Mouse (Mus musculus): ENCODE data around the gene Saa3. TPM values are rescaled to one million over a fixed set of nuclear protein-coding genes. Genes with fewer than 3 reads are reported as not detected.
"Not testable (repeated sequence)": the region's sequence is repeated elsewhere in the genome, so short reads cannot be mapped to it uniquely, and the experiment has no call there.

The Saa3 gene
- total RNA-seq, 1 experiment from 2014 or later, result not detected

DNA sequence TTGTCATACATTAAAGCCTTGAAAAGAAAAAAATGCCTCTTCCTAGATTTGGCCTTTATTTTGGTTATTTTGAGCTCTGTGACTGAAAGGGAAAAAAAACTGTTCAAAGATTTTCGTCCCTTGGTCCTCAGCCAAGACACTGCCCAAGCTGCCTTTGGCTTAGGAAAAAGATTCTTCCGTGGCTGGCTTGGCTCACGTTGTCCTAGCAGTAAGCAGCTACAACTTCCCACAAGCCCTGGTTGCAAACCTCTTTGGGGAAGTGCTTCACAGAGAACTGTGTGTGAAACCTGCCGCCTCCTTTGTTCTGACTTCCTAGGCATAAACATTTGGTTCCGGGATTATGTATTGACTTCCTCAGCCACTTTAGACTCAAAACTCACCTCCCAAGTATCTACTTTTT, 1.4 kb upstream of the Saa3 start:
- peak; percentile 19 for ATAC-seq (replicated peaks; ENCODE audit: low read depth, poor library complexity, severe bottlenecking)

- no peak; the same call in 1 of the 2 replicates for ATAC-seq (replicated peaks; ENCODE audit: low read depth, poor library complexity, severe bottlenecking)
Measured at GRCm38 (mm10) chr7:46714518-46714917, 982 bp downstream of the Saa3 start.

DNA sequence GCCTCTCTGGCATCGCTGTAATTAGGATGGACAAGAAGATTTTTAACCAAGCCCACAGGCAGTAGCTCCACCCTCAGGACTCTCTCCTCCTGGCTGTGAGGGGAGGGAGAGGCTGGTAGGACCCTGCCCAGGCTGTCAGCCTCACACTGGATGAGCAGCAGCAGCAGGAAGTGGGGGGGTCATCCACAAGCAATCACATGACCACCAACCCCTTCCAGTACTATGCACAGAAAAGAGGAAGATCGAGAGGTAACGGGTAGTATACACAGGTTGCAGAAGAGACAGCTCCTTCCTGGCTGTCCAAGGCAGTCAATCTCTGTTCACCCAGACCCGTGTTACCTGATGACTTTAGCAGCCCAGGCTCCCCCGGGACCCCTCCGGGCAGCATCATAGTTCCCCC, 3.2 kb downstream of the Saa3 start:
- peak; percentile 74 for ATAC-seq (replicated peaks; ENCODE audit: low read depth, poor library complexity, severe bottlenecking)

DNA sequence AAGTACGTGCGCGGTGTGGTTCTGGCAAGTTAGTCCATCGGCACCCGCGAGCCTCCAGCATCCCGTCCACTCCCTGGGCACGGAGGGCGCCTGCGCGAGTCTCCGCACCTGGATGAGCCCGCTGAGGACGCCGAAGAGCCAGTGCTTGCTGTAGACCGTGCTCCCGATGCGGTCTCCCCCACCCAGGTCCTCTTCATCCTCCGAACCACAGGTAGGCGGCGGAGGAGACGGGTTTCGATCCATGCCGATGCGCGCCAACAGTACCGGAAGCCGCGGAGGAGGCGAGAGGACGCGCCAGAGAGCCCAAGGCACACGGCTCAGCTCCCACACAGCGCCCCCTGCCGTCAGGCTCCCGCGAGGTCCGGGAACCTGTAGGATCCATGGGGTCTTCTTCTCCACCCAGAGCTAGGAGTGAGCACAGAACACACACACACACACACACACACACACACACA, 5.1 kb downstream of the Saa3 start, which contains the start of gene Saal1:
TSS of gene Saal1 (minus strand) at position 291 of the 455 bp plus-strand sequence.
- ATAC-seq (replicated peaks; ENCODE audit: low read depth, poor library complexity, severe bottlenecking), result peak; percentile 85

DNA sequence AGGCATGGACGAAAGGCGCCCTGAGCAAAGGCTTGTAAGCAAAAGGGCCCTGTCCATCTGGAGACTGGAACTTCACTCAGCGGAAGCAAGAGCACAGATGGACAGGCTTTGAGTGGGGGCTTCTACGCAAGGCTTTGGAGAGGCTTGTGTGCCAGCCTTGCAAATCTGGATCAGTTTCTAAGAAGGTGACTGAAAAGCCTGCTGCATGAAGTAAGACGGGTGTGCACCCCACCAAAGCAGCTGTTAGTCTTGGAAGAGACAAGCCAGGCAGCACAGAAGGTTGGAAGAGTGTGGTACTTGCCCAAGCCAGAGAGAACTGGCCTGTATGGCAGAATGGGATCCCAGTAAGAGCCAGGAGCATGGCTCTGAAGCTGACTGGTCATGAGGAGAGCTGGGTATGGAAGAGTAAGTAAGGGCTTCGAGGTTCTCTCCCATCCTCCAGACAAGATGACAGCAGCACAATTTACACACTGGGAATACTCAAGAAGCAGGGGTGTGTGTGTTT, 14.9 kb downstream of the Saa3 start:
- no peak for ATAC-seq (replicated peaks; ENCODE audit: low read depth, poor library complexity, severe bottlenecking)

GRCm38 (mm10) chr7:46696754-46697153, 18.7 kb downstream of the Saa3 start:
- peak; percentile 54 for ATAC-seq (replicated peaks; ENCODE audit: low read depth, poor library complexity, severe bottlenecking)

DNA sequence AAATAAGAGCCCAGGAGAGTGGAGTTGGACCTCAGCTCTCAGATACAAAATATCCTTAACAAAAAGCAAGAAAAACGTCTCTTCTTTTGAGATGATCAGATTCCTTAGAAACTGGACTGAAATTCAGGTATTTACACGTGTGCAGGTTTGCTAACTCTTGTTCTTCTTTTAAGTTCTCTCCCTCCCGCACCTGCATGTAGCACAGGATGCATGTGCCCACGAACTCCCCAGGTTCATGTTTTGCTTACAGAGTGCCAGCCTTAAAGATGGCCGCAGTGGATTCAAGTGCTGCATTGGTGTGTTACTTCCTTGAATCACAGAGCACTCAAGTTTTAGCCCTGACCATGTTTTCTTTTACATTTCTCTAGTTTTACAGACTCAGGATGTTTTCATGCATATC, 28.7 kb downstream of the Saa3 start:
- ATAC-seq (replicated peaks; ENCODE audit: low read depth, poor library complexity, severe bottlenecking), result no peak

GRCm38 (mm10) chr7:46680732-46681131, 34.8 kb downstream of the Saa3 start:
- ATAC-seq (replicated peaks; ENCODE audit: low read depth, poor library complexity, severe bottlenecking), result no peak

DNA sequence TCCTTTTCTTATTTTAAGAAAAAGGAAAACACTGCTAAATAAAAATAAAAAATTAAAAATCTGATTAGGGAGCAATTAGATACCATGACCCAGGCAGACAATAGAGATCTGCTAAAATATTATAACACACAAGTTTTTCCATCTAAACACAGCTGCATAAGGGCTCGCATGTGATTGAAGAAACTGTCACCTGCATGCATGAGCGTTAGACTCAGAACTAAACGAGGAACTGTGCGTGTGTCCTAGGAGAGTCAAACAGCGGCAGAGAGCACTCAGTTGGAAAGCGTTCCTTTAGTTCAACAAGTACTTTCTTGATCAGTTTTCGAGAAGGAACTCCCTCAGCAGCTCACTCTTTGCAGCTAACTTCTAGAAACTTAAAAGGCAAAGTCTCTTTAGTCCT, 36.5 kb downstream of the Saa3 start:
- not testable (repeated sequence) for ATAC-seq (replicated peaks; ENCODE audit: low read depth, poor library complexity, severe bottlenecking)

- ATAC-seq (replicated peaks; ENCODE audit: low read depth, poor library complexity, severe bottlenecking), result no peak
Measured at GRCm38 (mm10) chr7:46678417-46678816, 37.1 kb downstream of the Saa3 start.

DNA sequence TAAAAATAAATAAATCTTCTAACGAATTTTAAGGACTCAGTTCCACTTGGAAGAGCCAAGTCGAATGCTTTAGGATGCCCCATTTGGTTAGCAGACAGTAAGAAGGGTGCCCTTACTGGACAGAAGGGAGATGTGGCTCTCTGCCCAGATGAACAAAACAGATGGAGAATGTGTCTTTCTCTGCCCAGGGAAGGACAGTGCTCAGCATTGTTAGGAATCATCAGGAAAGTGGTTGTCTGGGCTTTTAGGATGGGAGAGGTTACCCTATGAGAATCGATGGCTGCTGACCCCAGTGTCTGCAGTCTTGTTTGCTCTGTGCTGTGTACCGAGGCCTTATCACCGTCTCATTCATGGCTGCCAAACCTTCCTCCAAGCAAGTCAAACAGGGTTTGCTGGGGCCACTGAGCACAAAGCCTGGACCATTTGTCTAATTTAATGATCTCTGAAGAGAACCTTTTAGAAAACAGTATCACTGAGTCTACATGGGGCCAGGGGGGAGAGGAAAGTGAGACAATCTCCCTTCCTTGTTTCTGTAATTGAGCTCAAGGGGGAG, 38.6 kb downstream of the Saa3 start:
- no peak for ATAC-seq (replicated peaks; ENCODE audit: low read depth, poor library complexity, severe bottlenecking)

DNA sequence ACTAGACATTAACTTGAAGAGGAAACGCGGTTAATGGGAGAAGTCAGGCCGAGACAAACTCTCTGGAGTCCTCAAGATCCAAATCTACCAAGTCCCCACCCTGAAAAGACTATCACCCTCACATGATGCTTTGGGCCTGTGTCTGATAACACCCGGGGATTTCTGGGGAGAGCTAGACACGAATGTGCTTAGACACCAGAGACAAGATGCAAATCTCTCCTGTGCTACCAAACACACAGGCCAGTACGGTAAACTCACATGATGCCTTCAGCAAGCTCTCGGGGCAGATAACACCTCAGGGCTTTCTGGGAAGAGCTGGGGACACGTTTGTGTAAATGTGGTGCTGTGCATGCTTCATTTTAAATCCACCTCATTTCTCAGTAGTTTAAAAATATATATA, 39.6 kb downstream of the Saa3 start:
- no peak for ATAC-seq (replicated peaks; ENCODE audit: low read depth, poor library complexity, severe bottlenecking)

GRCm38 (mm10) chr7:46675061-46675460, 40.4 kb downstream of the Saa3 start:
- ATAC-seq (replicated peaks; ENCODE audit: low read depth, poor library complexity, severe bottlenecking), result no peak

DNA sequence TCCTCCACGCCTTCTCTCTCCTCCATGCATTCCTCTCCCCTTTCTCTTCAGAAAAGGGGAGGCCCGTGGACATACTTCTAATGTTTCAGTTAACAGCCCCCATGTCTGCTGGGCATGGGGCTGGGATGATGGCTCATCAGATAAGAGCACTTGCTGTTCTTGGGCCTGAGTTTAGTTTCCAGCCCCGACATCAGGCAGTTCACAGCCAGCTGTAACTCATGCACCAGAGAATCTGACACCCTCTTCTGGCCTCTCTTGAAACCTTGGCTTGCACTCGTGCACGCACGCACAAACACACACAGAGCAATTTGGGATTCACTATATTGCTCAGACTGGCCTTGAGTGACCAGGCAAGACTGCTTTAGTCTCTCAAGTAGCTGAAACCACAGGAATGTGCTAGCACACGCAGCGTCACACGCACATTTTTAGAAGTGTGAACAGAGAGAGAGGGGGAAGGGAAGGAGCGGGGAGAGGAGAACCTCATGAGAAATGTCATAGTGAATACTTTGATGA, 43.3 kb downstream of the Saa3 start, which contains the start of gene Tph1:
TSS of gene Tph1 (minus strand) at position 378 of the 513 bp plus-strand sequence.
- no peak for ATAC-seq (replicated peaks; ENCODE audit: low read depth, poor library complexity, severe bottlenecking)

GRCm38 (mm10) chr7:46667256-46667655, 48.2 kb downstream of the Saa3 start:
- ATAC-seq (replicated peaks; ENCODE audit: low read depth, poor library complexity, severe bottlenecking), result peak; percentile 73

DNA sequence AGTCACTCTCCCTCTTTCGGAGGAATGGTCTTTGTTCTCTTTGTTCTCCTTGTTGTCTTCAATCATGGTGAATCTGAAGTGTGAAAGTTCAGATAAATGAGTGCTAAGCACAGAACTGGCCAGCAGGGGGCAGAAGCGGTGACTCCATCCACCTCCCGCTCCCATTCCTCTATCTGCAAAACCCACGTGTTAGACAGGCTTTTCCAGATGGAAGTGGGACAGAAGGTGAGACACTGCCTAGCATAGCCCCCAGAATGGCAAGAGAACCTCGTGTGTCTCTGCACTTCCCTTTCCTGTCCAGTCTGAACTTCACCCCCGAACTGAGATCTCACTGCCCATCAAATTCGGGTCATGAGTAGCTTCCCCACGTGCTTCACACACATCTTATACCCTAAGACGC, 50.3 kb downstream of the Saa3 start:
- peak; percentile 43; the same call in 1 of the 2 replicates for ATAC-seq (replicated peaks; ENCODE audit: low read depth, poor library complexity, severe bottlenecking)

Other genes with a start within 250 kb of the Saa3 start
- 7.6 and 17.5 TPM in 2 replicates for gene Sergef, start 75.9 kb downstream of the Saa3 start, total RNA-seq (2017)
- not detected in 2 replicates for gene Tph1, start 43.2 kb downstream of the Saa3 start, total RNA-seq (2017)
- gene Saal1, start 5.0 kb downstream of the Saa3 start, total RNA-seq (2017), result 14.6 and 18.5 TPM in 2 replicates
- gene Saa4, start 16.9 kb upstream of the Saa3 start, total RNA-seq (2017), result not detected in 2 replicates
- gene Saa1, start 27.3 kb upstream of the Saa3 start, total RNA-seq (2017), result not detected in 2 replicates
- not detected in 2 replicates for gene Saa2, start 36.1 kb upstream of the Saa3 start, total RNA-seq (2017)
- gene Hps5, start 80.4 kb upstream of the Saa3 start, total RNA-seq (2017), result 32.3 and 33.0 TPM in 2 replicates
- gene Gtf2h1, start 80.4 kb upstream of the Saa3 start, total RNA-seq (2017), result 86.1 and 96.2 TPM in 2 replicates
- gene Ldha, start 125.8 kb upstream of the Saa3 start, total RNA-seq (2017), result 434 and 497 TPM in 2 replicates
- gene Ldhc, start 145.5 kb upstream of the Saa3 start, total RNA-seq (2017), result not detected in 2 replicates
- 42.0 and 46.4 TPM in 2 replicates for gene Tsg101, start 204.3 kb upstream of the Saa3 start, total RNA-seq (2017)
- gene Uevld, start 242.8 kb upstream of the Saa3 start, total RNA-seq (2017), result 12.7 and 14.1 TPM in 2 replicates